Mouse (Mus musculus) neural tube, embryonic 12.5 days (tissue): ENCODE measurements around the gene H1foo. TPM values are rescaled to one million over a fixed set of nuclear protein-coding genes. Genes with fewer than 3 reads are reported as not detected.

Experiments used
- ATAC-seq: fragments of 200-750 bp; cut with Nextera tagmentation; 2 replicates; pipeline ENCODE4 v1.8.0; 2017; ENCODE audit warnings: low read depth, mild to moderate bottlenecking, moderate TSS enrichment, moderate library complexity; ENCODE audit not compliant: low FRiP score
- H3K27ac ChIP-seq: fragments of 300-500 bp; sonication (generic); 2 replicates; pipeline ENCODE4 v1.5.1; 2016
- H3K27me3 ChIP-seq: fragments of 300-500 bp; sonication (generic); replicated peaks from 2 replicates; pipeline ENCODE4 v1.6.1; 2016; ENCODE audit warnings: mild to moderate bottlenecking
- H3K36me3 ChIP-seq: fragments of 300-500 bp; sonication (generic); 2 replicates; pipeline ENCODE4 v1.6.1; 2016; ENCODE audit warnings: mild to moderate bottlenecking
- H3K4me1 ChIP-seq: fragments of 300-500 bp; sonication (generic); 2 replicates; pipeline ENCODE4 v1.6.1; 2016
- H3K4me2 ChIP-seq: fragments of 300-500 bp; sonication (generic); replicated peaks from 2 replicates; pipeline ENCODE4 v1.6.1; 2016; ENCODE audit warnings: mild to moderate bottlenecking
- H3K4me3 ChIP-seq: fragments of 300-500 bp; sonication (generic); 2 replicates; pipeline ENCODE4 v1.5.1; 2016
- H3K9ac ChIP-seq: fragments of 300-500 bp; sonication (generic); 2 replicates; pipeline ENCODE4 v1.6.1; 2016; ENCODE audit warnings: mild to moderate bottlenecking
- H3K9me3 ChIP-seq: fragments of 300-500 bp; sonication (generic); 2 replicates; pipeline ENCODE4 v1.6.1; 2016; ENCODE audit warnings: mild to moderate bottlenecking
- WGBS: fragments of 180-500 bp; shearing (Covaris S2); methylation state at CpG from one replicate; pipeline ENCODE4 v1.1.7; 2016; 5-methylcytosine and 5-hydroxymethylcytosine counted together
- polyA plus RNA-seq: library from polyadenylated mRNA; unstranded; fragments of >200 nt; fragmentation: Nextera tagmentation; extraction: Ambion mirVana; gene quantifications from 2 replicates; pipeline ENCODE4 v1.2.1, GENCODE M21; 2016

The H1foo gene
- polyA plus RNA-seq, 1 experiment from 2014 or later, result not detected

DNA sequence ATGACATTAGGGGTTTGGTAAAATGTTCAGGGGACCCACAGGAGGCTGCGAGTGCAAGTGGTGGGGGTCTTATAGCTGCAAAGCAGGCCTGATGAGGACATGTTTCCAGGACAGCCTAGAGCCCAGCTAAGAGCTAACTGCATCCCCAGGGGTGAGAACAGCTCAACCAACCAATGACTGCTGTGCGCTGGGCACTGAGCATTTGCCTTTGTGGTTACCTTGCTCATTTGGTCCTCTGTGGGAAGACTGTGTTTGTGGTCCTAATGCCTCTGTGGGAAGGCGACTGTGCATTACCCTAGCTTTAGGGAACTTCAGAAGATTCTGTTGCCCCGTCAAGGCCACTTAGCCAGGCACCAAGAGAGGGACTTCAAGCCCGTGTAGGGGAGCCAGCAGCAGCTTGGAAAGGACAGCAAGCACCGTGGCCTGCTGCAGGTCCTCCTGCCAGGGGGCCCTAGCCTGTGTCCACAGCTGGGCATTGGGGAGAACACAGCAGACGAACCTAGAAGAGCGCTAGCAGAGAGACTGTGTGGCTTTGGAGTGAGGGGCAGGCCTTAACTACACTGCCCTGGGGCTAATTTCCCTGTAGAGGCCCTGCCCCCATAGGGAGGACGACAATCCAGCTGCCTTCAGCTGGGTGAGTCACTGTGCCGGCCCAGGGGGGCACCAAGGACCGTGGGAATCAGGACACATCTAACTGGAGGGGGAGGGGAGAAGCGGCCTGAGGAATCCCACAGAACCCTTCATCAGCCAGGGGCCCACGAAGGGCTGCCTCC, 46.6 kb downstream of the H1foo start:
- Histone ChIP-seq H3K4me1 (peaks cover 45% of the 10 kb centered on the region), H3K27ac (no peak overlapping the region), H3K27me3 (peaks cover 51% of the 10 kb centered on the region), H3K9ac (0 out of 2 replicates have a peak overlapping the region, but pooled peaks have one; percentile 33), H3K4me3 (peak overlapping the region; percentile 21; the same call in 1 of the 2 replicates), H3K9me3 (no peaks in the 10 kb centered on the region), H3K36me3 (no peaks in the 10 kb centered on the region), H3K4me2 (peak overlapping the region; percentile 79)
- ATAC-seq, result no peak
- 29% methylated on average over 13 of the region's 13 CpGs for WGBS

GRCm38 (mm10) chr6:115991881-115992620, 47.3 kb downstream of the H1foo start:
- Histone ChIP-seq H3K27ac (no peak overlapping the region), H3K9me3 (no peaks in the 10 kb centered on the region), H3K4me2 (peak overlapping the region; percentile 79), H3K4me1 (peaks cover 37% of the 10 kb centered on the region), H3K9ac (0 out of 2 replicates have a peak overlapping the region, but pooled peaks have one; percentile 33), H3K4me3 (peak overlapping the region; percentile 54; the same call in 1 of the 2 replicates), H3K27me3 (peaks cover 53% of the 10 kb centered on the region), H3K36me3 (no peaks in the 10 kb centered on the region)
- ATAC-seq, result no peak
- WGBS, result 28% methylated on average over 10 of the region's 10 CpGs

- no peak for ATAC-seq
- H3K4me1 ChIP-seq, result peaks cover 35% of the 10 kb centered on the region
Observed at GRCm38 (mm10) chr6:115992981-115993380, 48.2 kb downstream of the H1foo start.

DNA sequence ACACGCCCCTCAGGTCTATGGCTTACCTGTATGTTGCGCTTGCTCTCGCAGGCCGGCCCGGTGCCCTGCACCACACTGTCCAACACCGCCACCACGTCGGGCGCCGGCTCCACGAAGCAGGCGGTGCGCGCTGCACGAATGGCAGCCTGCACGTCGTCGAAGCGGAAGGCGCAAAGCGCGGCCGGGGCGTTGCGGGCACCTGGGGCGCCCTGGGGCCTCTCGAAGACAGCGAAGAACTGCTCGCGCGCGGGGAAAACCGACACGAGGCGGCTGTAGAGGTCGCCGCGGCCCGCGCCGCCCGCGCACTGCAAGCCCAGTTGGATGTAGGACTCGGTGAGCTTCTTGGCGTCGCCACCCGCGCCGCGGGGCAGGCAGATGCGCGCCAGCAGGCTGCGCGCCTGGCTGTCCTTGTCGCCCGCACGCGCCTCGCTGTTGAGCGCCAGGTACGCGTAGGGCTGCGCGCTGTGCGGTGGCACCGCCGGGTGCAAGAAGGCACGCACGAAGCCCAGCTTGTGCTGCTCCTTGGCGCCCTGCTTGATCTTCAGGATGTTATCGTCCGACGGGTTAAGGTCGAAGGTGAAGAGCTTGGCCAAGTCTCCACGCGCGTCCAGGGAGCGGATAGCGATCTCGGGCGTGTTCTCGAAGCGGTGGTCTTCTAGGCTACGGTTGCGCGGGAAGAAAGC, 48.9 kb downstream of the H1foo start:
- Histone ChIP-seq H3K27me3 (peaks cover 53% of the 10 kb centered on the region), H3K9ac (peak overlapping the region; percentile 55), H3K4me1 (peaks cover 36% of the 10 kb centered on the region), H3K36me3 (no peaks in the 10 kb centered on the region), H3K27ac (no peak overlapping the region), H3K9me3 (no peaks in the 10 kb centered on the region), H3K4me3 (peak overlapping the region; percentile 54), H3K4me2 (peak overlapping the region; percentile 79)
- 3% methylated on average over 86 of the region's 86 CpGs for WGBS
- no peak for ATAC-seq

More at GRCm38 (mm10) chr6:115992981-115993380, 48.2 kb downstream of the H1foo start:
- no peaks in the 10 kb centered on the region for H3K9me3 ChIP-seq
- peak overlapping the region; percentile 79 for H3K4me2 ChIP-seq
- 51% methylated on average over 6 of the region's 6 CpGs for WGBS
- H3K36me3 ChIP-seq, result no peaks in the 10 kb centered on the region
- H3K27ac ChIP-seq, result no peak overlapping the region
- peaks cover 53% of the 10 kb centered on the region for H3K27me3 ChIP-seq
- H3K4me3 ChIP-seq, result peak overlapping the region; percentile 54
- no peak overlapping the region for H3K9ac ChIP-seq

DNA sequence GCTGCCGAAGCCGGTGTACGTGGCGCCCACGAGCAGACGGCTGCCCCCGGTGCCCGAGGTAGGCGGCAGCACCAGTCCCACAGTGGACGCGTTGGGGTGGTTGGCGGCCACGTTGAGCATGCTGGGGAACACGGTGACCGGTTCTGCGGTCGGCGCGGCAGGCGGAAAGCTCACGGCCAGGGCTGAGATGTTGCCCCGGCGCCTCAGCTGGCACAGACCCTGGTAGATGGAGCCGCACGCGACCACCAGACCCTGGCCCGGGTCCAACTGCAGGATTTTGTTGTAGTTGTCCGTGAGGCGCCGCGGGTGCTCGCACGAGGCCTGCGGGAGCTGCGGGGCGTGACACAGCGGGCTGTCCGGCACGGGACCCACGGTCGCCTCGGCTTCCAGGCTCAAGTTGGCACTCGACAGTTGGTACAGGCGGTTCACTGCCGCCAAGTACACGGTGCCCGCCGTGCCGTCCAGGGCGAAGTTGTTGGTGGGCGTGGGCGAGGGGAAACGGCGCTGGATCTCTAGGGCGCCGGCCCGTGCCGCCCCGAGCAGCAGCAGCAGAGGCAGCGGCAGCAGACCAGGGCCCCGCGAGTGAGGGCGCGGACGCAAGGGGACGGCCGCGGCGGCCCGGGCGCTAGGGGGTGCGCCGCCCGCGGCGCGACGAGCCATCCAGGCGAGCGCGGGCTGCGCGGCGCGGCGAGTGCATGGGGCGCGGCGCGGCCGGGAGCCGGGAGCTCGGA, 49.6 kb downstream of the H1foo start:
- H3K4me2 ChIP-seq, result peak overlapping the region; percentile 79
- H3K4me1 ChIP-seq, result peaks cover 36% of the 10 kb centered on the region
- 1% methylated on average over 89 of the region's 93 CpGs for WGBS
- H3K27me3 ChIP-seq, result peaks cover 53% of the 10 kb centered on the region
- H3K4me3 ChIP-seq, result peak overlapping the region; percentile 54
- ATAC-seq, result peak; percentile 10
- H3K9me3 ChIP-seq, result no peaks in the 10 kb centered on the region
- no peaks in the 10 kb centered on the region for H3K36me3 ChIP-seq
- peak overlapping the region; percentile 55 for H3K9ac ChIP-seq
- 0 out of 2 replicates have a peak overlapping the region, but pooled peaks have one; percentile 7 for H3K27ac ChIP-seq

DNA sequence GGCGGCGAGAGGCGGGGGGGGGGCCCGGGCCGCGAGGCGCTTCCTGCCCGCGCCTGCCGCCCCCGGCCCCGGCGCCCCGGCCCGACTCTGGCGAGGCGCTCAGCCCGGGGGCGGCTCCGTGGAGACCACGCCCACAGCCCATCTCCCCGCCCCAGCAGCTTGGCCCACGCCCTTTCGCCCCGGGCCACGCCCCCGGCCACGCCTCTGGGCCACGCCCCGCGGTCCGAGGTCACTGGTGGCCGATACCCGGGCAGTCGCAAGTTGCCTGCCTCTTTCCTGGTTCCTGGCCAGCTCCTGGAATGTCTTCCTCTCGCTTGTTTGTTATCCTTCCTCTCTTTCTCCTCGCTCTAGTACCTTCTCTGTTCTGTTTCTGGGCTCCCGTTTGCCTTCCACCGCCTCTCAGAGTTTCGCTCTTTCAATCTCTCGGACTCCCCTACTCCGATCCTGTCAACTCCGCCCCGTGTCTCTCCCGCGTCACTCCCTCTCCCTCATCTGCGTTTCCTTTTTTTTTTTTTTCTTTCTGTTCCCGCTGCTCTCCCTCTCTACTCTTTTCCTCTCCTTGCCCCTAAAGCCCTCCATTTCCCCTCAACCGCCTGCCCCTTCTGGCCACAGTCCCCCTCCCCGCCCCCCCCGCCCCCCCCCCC, 50.3 kb downstream of the H1foo start, which contains the start of gene Plxnd1:
Plxnd1 (minus strand) TSS at position 129 of the 644 bp plus-strand sequence.
- Histone ChIP-seq H3K36me3 (no peaks in the 10 kb centered on the region), H3K9ac (peak within 1 kb of the TSS; percentile 55), H3K4me1 (peaks cover 36% of the 10 kb centered on the region), H3K4me3 (peak within 1 kb of the TSS; percentile 54), H3K4me2 (peak within 1 kb of the TSS; percentile 79), H3K27me3 (peaks cover 53% of the 10 kb centered on the region), H3K9me3 (no peaks in the 10 kb centered on the region), H3K27ac (peak within 1 kb of the TSS; percentile 7; the same call in 1 of the 2 replicates)
- ATAC-seq, result peak; percentile 49
- WGBS, result under 1% methylated on average over 30 of the region's 51 CpGs

DNA sequence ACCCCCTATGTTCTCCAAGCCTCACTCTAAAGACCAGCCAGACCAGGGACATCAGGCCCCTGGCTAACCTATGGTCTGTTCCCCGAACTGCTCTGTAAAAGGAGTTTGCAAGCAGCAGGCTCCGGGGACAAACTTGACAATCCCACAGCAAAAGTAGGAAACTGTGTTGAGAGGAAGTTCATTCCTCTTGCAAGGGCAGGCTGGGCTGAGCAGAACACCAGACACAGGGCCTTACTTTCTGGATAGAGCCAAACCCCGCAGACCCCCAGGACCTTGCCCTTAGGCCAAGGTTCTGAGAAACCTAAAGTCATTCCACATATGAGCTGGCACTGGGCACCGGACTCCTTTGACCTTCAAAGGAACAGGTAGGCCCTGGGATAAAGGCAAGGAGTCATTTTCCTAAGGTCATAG, 50.8 kb downstream of the H1foo start:
- Histone ChIP-seq H3K27ac (no peak overlapping the region; the same call in 1 of the 2 replicates), H3K4me3 (peak overlapping the region; percentile 54), H3K27me3 (peaks cover 50% of the 10 kb centered on the region), H3K4me1 (peaks cover 36% of the 10 kb centered on the region), H3K9me3 (no peaks in the 10 kb centered on the region), H3K36me3 (no peaks in the 10 kb centered on the region), H3K4me2 (peak overlapping the region; percentile 79), H3K9ac (no peak overlapping the region)
- WGBS, result 59% methylated on average over 4 of the region's 4 CpGs
- no peak for ATAC-seq

GRCm38 (mm10) chr6:115996171-115996851, 51.6 kb downstream of the H1foo start:
- Histone ChIP-seq H3K27ac (no peak overlapping the region; the same call in 1 of the 2 replicates), H3K4me3 (no peak overlapping the region), H3K36me3 (no peaks in the 10 kb centered on the region), H3K9me3 (no peaks in the 10 kb centered on the region), H3K27me3 (peaks cover 43% of the 10 kb centered on the region), H3K4me2 (0 out of 2 replicates have a peak overlapping the region, but pooled peaks have one; percentile 79), H3K9ac (no peak overlapping the region), H3K4me1 (peaks cover 34% of the 10 kb centered on the region)
- WGBS, result 35% methylated on average over 6 of the region's 6 CpGs
- no peak for ATAC-seq

DNA sequence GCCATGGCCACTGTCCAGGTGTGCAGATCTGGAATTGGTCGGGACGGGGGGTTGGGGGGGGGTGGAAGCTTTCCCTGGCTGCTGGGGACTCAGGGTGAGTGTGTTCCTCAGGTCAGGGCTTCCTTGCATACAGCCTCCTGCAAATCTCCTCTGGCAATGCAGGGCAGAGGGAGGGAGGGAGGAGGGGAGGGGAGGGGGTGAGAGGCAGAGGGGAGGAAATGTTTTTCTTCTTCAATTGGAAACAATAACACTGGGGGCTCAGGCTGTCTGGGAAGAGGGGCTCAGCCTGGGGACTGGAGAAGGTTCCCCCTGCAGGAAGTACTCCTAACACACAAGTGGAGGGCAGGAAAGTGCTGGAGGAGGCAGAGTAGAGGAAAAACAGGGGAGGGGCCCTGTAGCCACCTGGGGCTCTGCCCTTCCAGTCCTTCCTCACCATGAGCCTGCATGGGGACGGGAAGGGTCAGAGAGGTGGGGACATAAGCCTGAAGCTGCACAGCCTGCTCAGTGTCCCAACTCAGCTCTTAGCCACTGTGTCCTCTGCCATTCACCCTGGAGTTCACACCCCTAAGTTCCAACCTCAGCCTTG, 53.1 kb downstream of the H1foo start:
- ATAC-seq, result no peak
- Histone ChIP-seq H3K9ac (no peak overlapping the region), H3K4me2 (no peak overlapping the region), H3K4me1 (peaks cover 23% of the 10 kb centered on the region), H3K27ac (no peak overlapping the region), H3K27me3 (peaks cover 28% of the 10 kb centered on the region), H3K4me3 (no peak overlapping the region), H3K9me3 (no peaks in the 10 kb centered on the region), H3K36me3 (no peaks in the 10 kb centered on the region)
- 17% methylated on average over 3 of the region's 3 CpGs for WGBS

- H3K9me3 ChIP-seq, result no peaks in the 10 kb centered on the region
- no peaks in the 10 kb centered on the region for H3K36me3 ChIP-seq
- ATAC-seq, result no peak
- H3K27ac ChIP-seq, result no peak overlapping the region
- H3K4me1 ChIP-seq, result peaks cover 14% of the 10 kb centered on the region
- H3K27me3 ChIP-seq, result peaks cover 18% of the 10 kb centered on the region
- no peak overlapping the region for H3K9ac ChIP-seq
- WGBS, result 81% methylated on average over 7 of the region's 7 CpGs
- no peak overlapping the region for H3K4me2 ChIP-seq
- no peak overlapping the region for H3K4me3 ChIP-seq
Observed at GRCm38 (mm10) chr6:115998758-115999157, 54.0 kb downstream of the H1foo start.
